Mouse (Mus musculus): ENCODE data around the gene Smarcc2.

DNA sequence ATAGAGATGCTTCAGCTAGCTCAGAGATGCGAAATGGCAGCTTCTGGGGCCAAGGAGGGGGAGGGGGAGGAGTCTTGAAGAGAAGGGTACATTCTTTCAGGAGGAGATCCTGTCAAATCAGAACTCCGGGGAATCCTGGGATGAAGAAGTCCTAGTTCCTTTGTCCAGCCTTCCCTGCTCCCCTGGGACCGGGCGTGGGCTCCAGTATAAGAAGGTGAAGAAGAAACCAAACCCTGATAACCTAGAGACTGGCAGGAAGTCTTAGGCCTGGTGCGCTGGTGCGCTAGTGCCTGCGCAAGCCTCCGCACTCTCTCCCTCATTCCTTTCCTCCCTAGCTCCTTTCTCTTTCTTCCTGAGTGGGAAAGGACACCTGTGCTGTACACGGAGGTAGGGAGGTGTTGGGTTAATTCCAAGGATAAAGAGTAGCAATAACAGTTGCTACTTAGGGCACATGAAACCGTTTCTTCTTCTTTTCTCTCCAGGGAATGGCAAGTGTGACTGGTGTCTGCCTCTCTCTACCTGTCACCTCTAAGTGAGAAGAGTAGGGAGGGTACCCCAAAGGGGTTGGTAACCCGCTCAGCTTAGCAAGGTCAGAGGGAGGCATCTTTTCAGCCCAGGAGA is 65.2 kb downstream of the Smarcc2 start:
- TF ChIP-seq CTCF (IDR thresholded peaks at IDR 0.05; ENCODE audit: low read depth, low read length) (no peak), GATA1 (IDR thresholded peaks at IDR 0.05; ENCODE audit: borderline replicate concordance, low read length) (no peak)
